Mouse (Mus musculus) lung, postnatal 14 days (tissue): Measurements from ENCODE around the gene Cltb.

ENCODE experiments used
- DNase-seq: peaks from one replicate; pipeline ENCODE4 v3.0.0; 2021

The Cltb gene

DNA sequence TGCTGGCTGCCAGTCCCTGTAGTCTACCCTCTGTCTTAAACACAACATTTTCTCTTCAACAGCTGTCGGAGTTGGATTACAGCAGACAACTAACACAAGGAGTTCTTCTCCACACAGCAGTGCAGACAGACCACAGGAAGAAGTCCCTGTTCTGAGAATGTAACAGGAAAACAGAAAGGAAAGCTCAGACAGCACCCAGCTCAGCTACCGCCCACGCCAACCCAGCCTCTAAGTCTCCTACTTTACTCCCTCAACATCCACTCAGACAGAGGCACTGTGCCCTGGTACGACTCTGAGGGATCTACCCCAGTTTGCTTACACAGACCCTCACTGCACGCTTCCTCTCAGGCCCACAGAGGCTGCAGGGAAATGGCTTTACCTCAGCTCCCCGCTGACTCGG lies 50.5 kb downstream of the Cltb start:
- DNase-seq = no peak

DNA sequence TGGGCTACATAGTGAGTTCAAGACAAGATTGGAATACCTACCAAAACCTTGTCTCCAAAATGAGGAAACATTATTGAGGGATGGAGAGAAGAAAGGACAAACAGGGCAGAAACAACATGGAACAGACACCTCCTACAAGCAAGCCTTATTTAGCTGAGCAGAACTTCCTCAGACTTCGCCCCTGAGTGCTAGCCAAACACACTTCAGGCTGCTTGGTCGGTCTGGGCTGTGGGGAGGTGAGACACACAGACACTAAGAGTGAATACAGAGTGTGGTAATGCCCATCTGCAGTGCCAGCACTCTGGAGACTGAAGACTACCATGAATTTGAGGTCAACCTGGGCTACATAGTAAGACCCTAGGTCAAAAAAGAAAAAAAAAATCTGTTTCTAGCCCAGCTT lies 51.5 kb downstream of the Cltb start:
- DNase-seq = no peak

DNA sequence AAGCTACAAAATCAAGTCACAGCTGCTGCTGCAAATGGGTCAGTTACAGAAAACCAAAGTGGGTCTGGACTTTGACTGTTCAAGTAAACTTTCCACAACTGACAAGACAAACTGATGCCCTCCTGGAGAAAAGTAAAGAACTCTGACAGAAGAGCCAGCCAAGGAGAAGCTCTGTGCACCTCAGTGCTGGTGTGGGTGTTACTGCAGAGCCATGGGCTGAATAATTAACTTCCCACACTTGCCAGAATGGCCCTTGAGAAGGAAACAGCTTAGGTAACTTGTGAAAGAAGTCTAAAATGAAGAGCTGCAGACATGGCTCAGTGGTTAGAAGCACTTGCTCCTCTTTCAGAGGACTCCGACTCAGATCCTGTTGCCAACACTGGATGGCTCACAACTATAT lies 53.5 kb downstream of the Cltb start:
- DNase-seq = no peak

DNA sequence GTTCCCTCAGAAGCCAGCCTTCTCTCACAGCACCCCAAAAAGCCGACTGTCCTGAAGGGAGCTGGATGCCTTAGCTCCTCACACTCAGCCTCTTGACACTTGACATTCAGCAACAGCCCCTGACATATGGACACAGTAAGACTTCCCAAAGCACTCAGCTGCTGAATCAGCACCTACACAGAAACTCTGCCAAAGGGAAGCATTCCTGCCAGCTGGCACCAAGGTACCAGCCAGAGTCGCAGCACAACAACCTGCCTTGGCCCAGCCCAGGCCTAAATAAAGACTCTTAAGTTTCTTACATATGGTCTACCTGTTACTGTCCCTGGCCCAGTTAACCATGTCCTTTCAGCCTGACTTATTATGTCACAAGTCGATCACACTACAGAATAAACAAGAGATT lies 54.3 kb downstream of the Cltb start:
- no peak for DNase-seq

DNA sequence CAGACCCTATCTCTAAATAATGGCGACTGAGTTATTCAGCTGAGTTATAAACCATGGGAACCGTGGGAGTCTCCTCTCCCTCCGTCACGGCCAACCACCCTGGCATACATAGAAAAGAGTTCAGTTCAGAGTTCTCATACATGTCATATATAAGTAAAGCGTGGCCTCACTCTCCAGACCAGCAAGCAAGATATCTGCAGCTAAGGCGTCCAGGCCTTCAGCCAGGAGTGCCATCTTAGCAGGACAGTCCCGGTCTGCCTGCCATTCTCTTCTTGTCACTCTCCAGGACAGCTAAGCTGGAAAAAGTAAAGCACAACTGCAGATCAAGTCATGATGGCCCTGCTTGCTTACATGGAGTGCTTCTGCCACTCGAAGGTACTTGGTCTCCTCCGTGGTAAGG lies 55.0 kb downstream of the Cltb start:
- no peak for DNase-seq

DNA sequence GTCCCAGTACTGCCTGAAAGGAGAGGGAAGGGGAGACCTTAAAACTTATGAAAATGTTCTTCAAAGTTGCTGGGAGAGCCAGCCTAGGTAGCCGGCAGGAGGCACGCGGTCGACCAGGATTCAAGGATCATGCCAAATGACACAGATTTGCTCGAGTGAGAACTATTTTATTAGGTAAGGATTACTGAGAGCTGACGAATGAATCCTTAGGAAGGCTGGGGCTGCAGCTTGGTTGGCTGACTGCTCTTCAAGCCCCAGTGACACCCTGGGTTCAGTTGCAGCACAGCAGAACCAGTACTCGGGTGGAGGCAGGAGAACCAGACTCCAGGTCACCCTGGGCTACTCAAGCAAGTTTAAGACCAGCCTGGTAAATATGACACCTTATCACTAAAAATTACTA lies 63.1 kb downstream of the Cltb start:
- no peak for DNase-seq
